Mouse (Mus musculus) layer of hippocampus, adult 18-20 months (tissue): ENCODE data around the gene Cnot9. TPM values are rescaled to one million over a fixed set of nuclear protein-coding genes. Genes with fewer than 3 reads are reported as not detected.

Experiments used
- total RNA-seq, 2 experiments: library from RNA; stranded (reverse); gene quantifications; 2 replicates each; pipeline ENCODE4 v1.2.3; 2021

Gene Cnot9
- total RNA-seq, 2 experiments from 2014 or later, result 24.6 to 27.0 TPM

Other genes with a start within 250 kb of the Cnot9 start
- gene Gpbar1, start 227.5 kb upstream of the Cnot9 start, total RNA-seq, result not detected
- gene Aamp, start 221.3 kb upstream of the Cnot9 start, total RNA-seq, result 100 to 1,000 TPM; 163 to 168 TPM
- 100 to 1,000 TPM; 192 to 206 TPM for gene Pnkd, start 221.1 kb upstream of the Cnot9 start, total RNA-seq
- gene Tmbim1, start 200.4 kb upstream of the Cnot9 start, total RNA-seq, result 10 to 100 TPM; 23.6 to 27.1 TPM
- gene Catip, start 143.9 kb upstream of the Cnot9 start, total RNA-seq, result 1 to 10 TPM; 1.0 to 1.2 TPM
- 1 to 10 TPM; 3.2 to 4.5 TPM for gene Slc11a1, start 130.9 kb upstream of the Cnot9 start, total RNA-seq
- 10 to 100 TPM; 28.9 to 29.1 TPM for gene Ctdsp1, start 114.5 kb upstream of the Cnot9 start, total RNA-seq
- under 1 TPM; 0.32 to 0.36 TPM for gene Vil1, start 96.7 kb upstream of the Cnot9 start, total RNA-seq
- gene Plcd4, start 36.8 kb downstream of the Cnot9 start, total RNA-seq, result 10 to 100 TPM; 19.5 to 22.5 TPM
- 10 to 100 TPM; 22.7 to 27.4 TPM for gene Usp37, start 38.2 kb downstream of the Cnot9 start, total RNA-seq
- 10 to 100 TPM; 30.9 to 32.4 TPM for gene Zfp142, start 82.2 kb downstream of the Cnot9 start, total RNA-seq
- gene Bcs1l, start 82.2 kb downstream of the Cnot9 start, total RNA-seq, result 10 to 100 TPM; 23.7 to 24.3 TPM
- gene Rnf25, start 95.3 kb downstream of the Cnot9 start, total RNA-seq, result 10 to 100 TPM; 57.5 to 66.2 TPM
- 1 to 10 TPM; 3.4 to 5.6 TPM for gene Stk36, start 95.4 kb downstream of the Cnot9 start, total RNA-seq
- gene Ttll4, start 155.7 kb downstream of the Cnot9 start, total RNA-seq, result 10 to 100 TPM; 23.0 to 25.0 TPM
- 1 to 10 TPM; 4.8 to 5.2 TPM for gene Cyp27a1, start 207.5 kb downstream of the Cnot9 start, total RNA-seq
- gene Prkag3, start 243.2 kb downstream of the Cnot9 start, total RNA-seq, result under 1 TPM; 0.28 to 0.30 TPM